25 mouse cellular contexts compared by ENCODE assay signal in the genomic region with DNA sequence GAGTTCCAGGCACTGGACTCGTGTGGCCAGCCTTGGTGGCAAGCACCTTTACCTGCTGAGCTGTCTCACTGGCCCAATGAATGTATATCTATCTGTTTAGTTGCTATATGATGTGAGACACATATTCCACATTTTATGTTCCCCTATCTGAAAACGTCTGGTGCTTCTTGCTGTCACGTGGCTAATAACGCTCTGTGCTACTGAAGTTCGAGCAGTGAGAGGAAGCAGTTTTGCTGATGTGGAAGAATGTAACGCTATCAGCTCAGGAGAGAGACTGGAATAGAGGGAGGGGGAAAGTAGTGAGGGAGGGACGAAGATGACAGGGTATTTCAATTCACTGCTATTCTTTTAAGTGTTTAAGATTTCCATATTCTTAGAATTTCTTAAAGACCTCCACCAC.
"Had no signal": no experiment of that assay in that cellular context is flagged by ENCODE, and none has a peak within 500 bp of the region (broad histone marks: within the 10 kb centered on the region; RNA-seq: fewer than 3 reads in every experiment).

No protein-coding gene starts in this region.

- H3K27ac ChIP-seq: heart, adult 2 months; hindbrain, embryonic 10.5 days; hindbrain, embryonic 13.5 days; hindbrain, embryonic 15.5 days; hindbrain, postnatal 0 days; kidney, embryonic 15.5 days; kidney, postnatal 0 days; limb, embryonic 13.5 days; limb, embryonic 15.5 days; liver, embryonic 14.5 days had no signal

- H3K9me3 ChIP-seq: heart, embryonic 12.5 days; hindbrain, embryonic 10.5 days; hindbrain, embryonic 13.5 days; hindbrain, embryonic 15.5 days; kidney, embryonic 15.5 days; limb, embryonic 13.5 days; limb, embryonic 15.5 days had no signal

- H3K9ac ChIP-seq: heart, embryonic 12.5 days; hindbrain, embryonic 13.5 days; hindbrain, embryonic 15.5 days; kidney, embryonic 15.5 days; limb, embryonic 13.5 days; limb, embryonic 15.5 days; liver, embryonic 14.5 days had no signal

- H3K4me3 ChIP-seq: heart, adult 2 months; heart, embryonic 12.5 days; hindbrain, embryonic 10.5 days; hindbrain, embryonic 13.5 days; hindbrain, embryonic 15.5 days; kidney, embryonic 15.5 days; limb, embryonic 13.5 days; limb, embryonic 15.5 days had no signal

- H3K4me2 ChIP-seq: heart, embryonic 12.5 days; hindbrain, embryonic 13.5 days; hindbrain, embryonic 15.5 days; kidney, embryonic 15.5 days; limb, embryonic 13.5 days; limb, embryonic 15.5 days; liver, embryonic 11.5 days had no signal

- DNase-seq: gastrocnemius, postnatal 14 days; gastrocnemius, postnatal 36 days; heart, adult 2 months; heart, postnatal 10 days; heart, postnatal 4 days; kidney, adult 11 months; kidney, adult 2 months; kidney, adult 9 months; kidney, postnatal 14 days; kidney, postnatal 36 days; layer of hippocampus, adult 9-11 months; layer of hippocampus, postnatal 36 days; left cerebral cortex, postnatal 4 days had no signal

- ATAC-seq: hindbrain, postnatal 0 days; intestine, embryonic 16.5 days had no signal

- H3K4me1 ChIP-seq: hindbrain, embryonic 13.5 days; hindbrain, embryonic 15.5 days; kidney, embryonic 15.5 days; limb, embryonic 13.5 days; limb, embryonic 15.5 days had no signal

- H3K27me3 ChIP-seq: heart, embryonic 12.5 days; hindbrain, embryonic 13.5 days; hindbrain, embryonic 15.5 days; kidney, embryonic 15.5 days; limb, embryonic 15.5 days had no signal

- H3K36me3 ChIP-seq: heart, embryonic 12.5 days; hindbrain, embryonic 10.5 days; hindbrain, embryonic 13.5 days; hindbrain, embryonic 15.5 days; kidney, embryonic 15.5 days; limb, embryonic 13.5 days; limb, embryonic 15.5 days had no signal
